Mouse (Mus musculus) G1E (cell line): ENCODE data around the gene Golt1b. TPM values are rescaled to one million over a fixed set of nuclear protein-coding genes. Genes with fewer than 3 reads are reported as not detected.

Source experiments
- ATAC-seq: 2 replicates; pipeline ENCODE4 v1.8.0; 2016; ENCODE audit warnings: mild to moderate bottlenecking; ENCODE audit not compliant: insufficient number of reproducible peaks, poor library complexity, low FRiP score, severe bottlenecking; ENCODE audit errors: extremely low read depth
- DNase-seq: peaks from one replicate; pipeline ENCODE4 v3.0.0; 2012; ENCODE audit warnings: low spot score
- H3K27me3 ChIP-seq: 2 replicates; pipeline ENCODE4 v1.6.1; 2012; ENCODE audit warnings: mild to moderate bottlenecking, low read length, inconsistent platforms; ENCODE audit not compliant: insufficient read depth
- H3K36me3 ChIP-seq: replicated peaks from 2 replicates; pipeline ENCODE3; 2012; ENCODE audit warnings: mild to moderate bottlenecking, inconsistent platforms
- H3K4me1 ChIP-seq: 2 replicates; pipeline ENCODE4 v1.6.1; 2012; ENCODE audit warnings: low read depth, low read length, inconsistent platforms, mixed read lengths; ENCODE audit not compliant: insufficient read depth
- H3K4me3 ChIP-seq: 2 replicates; pipeline ENCODE4 v1.5.1; 2012; ENCODE audit warnings: low read depth, mild to moderate bottlenecking, inconsistent platforms, low read length, moderate library complexity, mixed read lengths
- H3K9me3 ChIP-seq: replicated peaks from 2 replicates; pipeline ENCODE4 v1.6.1; 2012; ENCODE audit warnings: inconsistent platforms
- CTCF ChIP-seq: IDR thresholded peaks from 2 replicates; pipeline ENCODE4 v1.5.1; 2012; ENCODE audit warnings: low read depth, low read length, inconsistent platforms, mixed read lengths
- GATA1 ChIP-seq: IDR thresholded peaks from 2 replicates; pipeline ENCODE4 v1.6.1; 2012; ENCODE audit warnings: borderline replicate concordance, low read length, inconsistent platforms, mixed read lengths
- GATA2 ChIP-seq: IDR thresholded peaks from 2 replicates; pipeline ENCODE4 v1.6.1; 2012; ENCODE audit warnings: low read depth, low read length, inconsistent platforms, borderline replicate concordance
- POLR2AphosphoS5 ChIP-seq: IDR thresholded peaks from 2 replicates; pipeline ENCODE4 v1.6.1; 2012; ENCODE audit warnings: low read depth, low read length, inconsistent platforms; ENCODE audit not compliant: insufficient replicate concordance
- TAL1 ChIP-seq: conservative IDR thresholded peaks from 2 replicates; pipeline ENCODE4 v1.6.1; 2012; ENCODE audit warnings: low read depth, low read length, inconsistent platforms, mixed read lengths
- polyA plus RNA-seq: library from polyadenylated mRNA; stranded (reverse); fragments of >175 nt; gene quantifications from 2 replicates; pipeline ENCODE4 v1.2.3, GENCODE M21; 2012
- total RNA-seq, 2 experiments: library from RNA; stranded (forward) in 1 of 2; stranded (reverse) in 1 of 2; fragments of 200-1000 nt in 1 of 2; fragments of >200 nt in 1 of 2; fragmentation: Nextera tagmentation in 1 of 2; gene quantifications; 2 replicates each; pipeline ENCODE4 v1.2.3; 2014 to 2017

The Golt1b gene
- total RNA-seq (2014; fragmentation: Nextera tagmentation) (31.2 and 33.6 TPM in 2 replicates), total RNA-seq (2017) (45.9 and 51.2 TPM in 2 replicates), polyA plus RNA-seq (13.1 and 15.7 TPM in 2 replicates)

DNA sequence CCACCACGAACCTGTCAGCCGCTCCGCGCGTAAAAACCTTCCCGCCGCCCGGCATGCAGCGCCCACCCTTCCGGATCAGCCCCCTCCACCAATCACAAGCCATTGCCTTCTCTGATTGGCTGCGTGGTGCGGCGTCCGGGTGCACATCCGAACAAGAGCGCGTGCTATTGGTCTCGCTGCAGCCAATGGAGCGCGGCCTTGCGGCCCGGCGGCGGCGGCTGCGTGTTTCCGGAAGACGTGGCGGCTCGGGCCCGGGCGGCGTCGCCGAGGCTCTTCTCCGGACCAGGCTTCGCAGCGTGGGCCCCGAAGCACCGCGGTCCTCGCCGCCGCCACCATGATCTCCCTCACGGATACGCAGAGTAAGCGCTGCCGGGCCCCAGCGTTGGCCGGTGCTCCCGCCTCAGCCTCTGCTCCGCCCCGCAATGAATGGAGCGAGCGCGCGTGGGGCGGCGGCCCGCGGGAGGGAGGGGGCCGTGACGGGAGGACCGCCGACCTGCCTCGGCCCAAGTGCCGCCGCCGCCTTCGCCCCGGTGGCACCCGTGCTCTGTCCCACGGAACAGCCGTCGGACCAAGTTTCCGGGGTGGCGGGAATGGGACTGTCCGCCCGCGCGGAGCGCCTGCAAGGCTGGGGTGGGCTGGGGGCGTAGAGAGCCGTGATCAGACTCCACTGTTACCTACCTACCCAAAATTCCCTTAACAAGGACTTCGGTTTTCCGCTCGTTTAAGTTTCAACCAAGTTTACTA, at the start of gene Golt1b, which contains the start of gene Recql:
TSS of gene Golt1b (plus strand) at position 211 of the 744 bp plus-strand sequence.
TSS of gene Recql (minus strand) at position 77 of the 744 bp plus-strand sequence.
- Histone ChIP-seq H3K9me3 (no peaks in the 10 kb centered on the region), H3K4me1 (peaks cover 27% of the 10 kb centered on the region), H3K36me3 (peaks cover 48% of the 10 kb centered on the region), H3K4me3 (peak within 1 kb of the TSS; percentile 95), H3K27me3 (no peaks in the 10 kb centered on the region)
- TF ChIP-seq TAL1 = no peak
- TF ChIP-seq GATA1 = no peak
- TF ChIP-seq CTCF = no peak
- TF ChIP-seq GATA2 = no peak
- no peak for TF ChIP-seq POLR2AphosphoS5
- DNase-seq (peak; percentile 100), ATAC-seq (peak; percentile 98)

- ATAC-seq (no peak), DNase-seq (no peak)
- no peak for TF ChIP-seq GATA1
- TF ChIP-seq GATA2 = no peak
- no peak for TF ChIP-seq POLR2AphosphoS5
- no peak for TF ChIP-seq CTCF
- TF ChIP-seq TAL1 = no peak
- H3K9me3 ChIP-seq = no peaks in the 10 kb centered on the region
- H3K27me3 ChIP-seq = no peaks in the 10 kb centered on the region
- H3K4me3 ChIP-seq = no peak overlapping the region
- peaks cover 10% of the 10 kb centered on the region; the same call in 1 of the 2 replicates for H3K4me1 ChIP-seq
- no peaks in the 10 kb centered on the region for H3K36me3 ChIP-seq
Measured at GRCm38 (mm10) chr6:142338961-142339360, 48.1 kb upstream of the Golt1b start.

DNA sequence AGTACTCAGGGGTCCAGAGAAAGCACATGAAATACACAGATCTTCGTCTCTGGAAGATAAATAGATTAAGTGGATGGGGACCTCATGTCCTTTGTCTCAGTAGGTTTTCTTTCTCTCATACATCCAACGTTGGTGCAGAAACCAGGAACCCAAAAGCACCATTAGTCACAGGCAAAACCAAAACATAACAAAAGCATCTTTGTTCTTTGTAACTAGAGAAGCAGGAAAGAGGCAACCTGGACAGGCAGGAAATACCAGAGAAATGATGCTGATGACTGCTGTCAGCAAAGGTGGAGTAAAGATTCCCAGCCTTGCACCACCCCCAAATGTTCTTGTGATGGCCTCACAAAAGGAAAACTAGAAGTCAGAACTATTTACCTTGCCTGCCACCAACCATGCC, 47.4 kb upstream of the Golt1b start:
- no peak overlapping the region for H3K4me3 ChIP-seq
- H3K27me3 ChIP-seq = no peaks in the 10 kb centered on the region
- TF ChIP-seq CTCF = no peak
- peaks cover 10% of the 10 kb centered on the region; the same call in 1 of the 2 replicates for H3K4me1 ChIP-seq
- H3K36me3 ChIP-seq = no peaks in the 10 kb centered on the region
- DNase-seq (no peak), ATAC-seq (no peak)
- no peaks in the 10 kb centered on the region for H3K9me3 ChIP-seq

DNA sequence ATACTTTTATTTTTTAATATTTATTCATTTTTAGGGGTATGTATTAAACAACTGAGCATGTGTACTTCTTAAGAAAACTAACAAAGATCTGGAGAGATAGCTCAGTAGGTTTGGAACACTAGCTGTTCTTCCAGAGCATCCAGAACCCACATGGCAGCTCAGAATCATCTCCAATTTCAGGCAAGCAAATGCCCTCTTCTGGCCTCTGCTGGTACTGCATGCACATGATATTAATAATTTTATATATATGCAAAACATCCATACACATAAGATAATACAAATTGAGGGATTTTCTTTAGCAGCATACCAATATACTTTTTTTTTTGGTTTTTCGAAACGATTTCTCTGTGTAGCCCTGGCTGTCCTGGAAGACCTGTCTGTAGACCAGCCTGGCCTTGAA, 43.5 kb upstream of the Golt1b start:
- H3K27me3 ChIP-seq = no peaks in the 10 kb centered on the region
- peaks cover 21% of the 10 kb centered on the region for H3K4me1 ChIP-seq
- TF ChIP-seq CTCF = peak; percentile 23; the same call in 1 of the 2 replicates
- no peak for TF ChIP-seq GATA2
- H3K4me3 ChIP-seq = no peak overlapping the region
- no peak for DNase-seq
- H3K9me3 ChIP-seq = no peaks in the 10 kb centered on the region
- H3K36me3 ChIP-seq = peaks cover 11% of the 10 kb centered on the region
- peak; percentile 23; the same call in 1 of the 2 replicates for ATAC-seq

DNA sequence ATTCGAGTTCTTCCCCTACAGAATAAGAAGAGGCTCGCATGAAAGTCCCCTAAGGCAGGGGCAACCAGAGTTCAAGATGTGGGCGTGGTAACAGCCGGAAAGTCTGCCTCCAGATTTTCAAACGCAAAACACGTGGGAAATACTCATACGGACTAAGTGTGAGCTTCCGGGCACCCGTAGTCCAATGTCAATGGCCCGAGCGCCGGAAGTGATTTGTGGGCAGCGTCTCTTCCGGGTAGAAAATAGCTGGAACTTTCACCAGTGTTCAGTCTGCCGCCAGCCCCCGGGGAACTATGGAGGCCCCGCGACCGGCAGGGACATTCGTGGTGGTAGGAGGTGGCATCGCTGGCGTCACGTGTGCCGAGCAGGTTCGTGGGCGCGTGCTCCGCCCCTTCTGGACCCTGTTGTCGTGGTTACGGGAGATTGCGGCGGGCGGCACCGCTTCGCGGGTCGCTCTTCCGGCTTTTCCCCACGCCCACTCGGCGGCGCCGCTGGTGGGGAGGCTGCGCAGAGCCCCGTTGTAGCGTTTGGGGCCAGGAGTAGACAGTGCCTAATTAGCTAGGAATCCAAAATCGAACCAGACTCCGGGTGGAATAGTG, 41.5 kb upstream of the Golt1b start, which contains the start of gene Pyroxd1:
TSS of gene Pyroxd1 (plus strand) at position 215 of the 599 bp plus-strand sequence.
- ATAC-seq = peak; percentile 81
- Histone ChIP-seq H3K4me1 (peaks cover 21% of the 10 kb centered on the region), H3K4me3 (peak within 1 kb of the TSS; percentile 83), H3K27me3 (no peaks in the 10 kb centered on the region), H3K36me3 (peaks cover 29% of the 10 kb centered on the region), H3K9me3 (no peaks in the 10 kb centered on the region)
- DNase-seq = peak; percentile 74
- no peak for TF ChIP-seq CTCF
- no peak for TF ChIP-seq GATA1
- no peak for TF ChIP-seq GATA2
- TF ChIP-seq TAL1 = no peak
- no peak for TF ChIP-seq POLR2AphosphoS5

DNA sequence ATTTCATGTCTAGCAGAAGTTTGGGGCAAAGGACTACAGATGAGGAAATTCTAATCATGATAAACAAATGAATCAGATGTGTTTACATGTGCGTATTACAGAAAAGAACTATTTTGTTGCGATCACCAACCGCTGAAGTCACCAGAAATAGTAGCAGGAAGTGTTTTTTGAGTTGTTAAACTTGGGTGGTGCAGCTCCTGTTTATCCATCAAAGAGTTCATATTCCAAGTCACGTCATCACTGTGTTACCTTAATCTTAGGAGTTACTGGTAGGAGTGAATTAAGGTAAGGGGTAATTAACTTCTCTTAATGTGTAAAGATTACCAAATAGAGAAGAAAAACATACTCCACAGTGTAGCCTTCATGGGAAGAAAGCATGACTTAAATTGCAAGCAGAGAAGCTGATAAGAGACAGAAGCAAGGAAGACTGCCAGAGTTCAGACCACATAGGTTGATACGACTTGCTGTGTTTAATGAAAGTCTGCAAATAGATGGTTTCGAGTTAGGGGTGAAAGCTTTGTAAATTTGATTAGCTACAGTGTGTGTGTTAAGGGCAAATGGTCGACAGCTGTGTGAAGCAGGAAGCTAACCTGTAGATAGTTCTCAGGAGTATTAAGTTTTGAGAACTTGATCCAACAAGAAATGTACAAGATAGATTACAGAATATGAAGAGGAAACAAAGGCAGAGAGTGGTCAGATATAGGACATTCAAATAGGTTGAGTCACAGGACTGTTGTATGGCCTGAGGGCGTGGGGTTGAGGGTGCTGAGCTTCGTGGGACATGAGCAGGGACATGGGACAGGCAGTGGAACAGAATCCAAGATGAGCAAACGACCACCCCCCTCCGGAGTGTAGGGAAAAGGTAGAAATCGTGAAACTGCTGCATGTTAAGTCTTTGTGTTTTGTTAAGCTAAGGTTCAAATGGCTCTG, 40.6 kb upstream of the Golt1b start:
- Histone ChIP-seq H3K4me3 (peak overlapping the region; percentile 83), H3K9me3 (no peaks in the 10 kb centered on the region), H3K36me3 (peaks cover 37% of the 10 kb centered on the region), H3K27me3 (no peaks in the 10 kb centered on the region), H3K4me1 (peaks cover 21% of the 10 kb centered on the region)
- no peak for DNase-seq
- TF ChIP-seq GATA2 = no peak
- no peak for TF ChIP-seq CTCF
- TF ChIP-seq POLR2AphosphoS5 = no peak
- TF ChIP-seq GATA1 = no peak
- no peak for TF ChIP-seq TAL1
- ATAC-seq = peak; percentile 30; the same call in 1 of the 2 replicates
